ENCODE assay signal across 16 mouse cellular contexts in the genomic region with DNA sequence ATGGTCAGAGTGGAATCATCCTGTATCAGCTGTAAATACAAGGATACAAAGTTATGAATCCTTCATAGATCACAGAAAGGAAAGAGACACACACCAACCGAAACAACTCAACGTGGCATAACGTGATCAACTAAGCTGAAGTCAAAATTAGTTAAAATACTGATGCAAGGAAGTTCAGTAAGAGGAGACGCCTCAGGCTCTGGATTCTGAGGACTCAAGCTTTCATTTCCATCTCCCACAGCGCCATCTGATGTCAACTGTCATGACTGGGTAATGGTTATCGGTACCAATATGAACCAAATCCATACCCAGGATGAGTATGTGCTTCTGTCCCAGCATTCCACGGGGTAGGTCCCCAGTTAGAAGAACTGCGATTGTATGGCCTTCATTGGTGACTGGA.
"Had no signal": no experiment of that assay in that cellular context is flagged by ENCODE, and none has a peak within 500 bp of the region (broad histone marks: within the 10 kb centered on the region; RNA-seq: fewer than 3 reads in every experiment).

No protein-coding gene starts in this region.

- DNase-seq: retina, postnatal 1 day; right cerebral cortex, adult 18-20 months; right cerebral cortex, postnatal 14 days; right cerebral cortex, postnatal 25 days; right cerebral cortex, postnatal 4 days; spleen, adult 18-20 months; thymus, adult 18-20 months; thymus, adult 2 months; thymus, postnatal 14 days; thymus, postnatal 25 days; thymus, postnatal 36 days; thymus, postnatal 4 days had no signal

- H3K9me3 ChIP-seq: neural tube, embryonic 13.5 days; neural tube, embryonic 15.5 days; stomach, embryonic 15.5 days had no signal

- H3K9ac ChIP-seq: neural tube, embryonic 13.5 days; neural tube, embryonic 15.5 days; stomach, embryonic 15.5 days had no signal

- H3K4me3 ChIP-seq: neural tube, embryonic 13.5 days; neural tube, embryonic 15.5 days; stomach, embryonic 15.5 days had no signal

- H3K4me2 ChIP-seq: neural tube, embryonic 13.5 days; neural tube, embryonic 15.5 days; stomach, embryonic 15.5 days had no signal

- H3K4me1 ChIP-seq: stomach, embryonic 15.5 days had no signal

- H3K27me3 ChIP-seq: neural tube, embryonic 13.5 days; neural tube, embryonic 15.5 days; stomach, embryonic 15.5 days had no signal

- H3K27ac ChIP-seq: neural tube, embryonic 13.5 days; neural tube, embryonic 15.5 days; stomach, embryonic 15.5 days; stomach, postnatal 0 days had no signal
